Mouse (Mus musculus) thymus, postnatal 36 days (tissue): ENCODE results near the gene Acadl.

Experiments used
- DNase-seq, 2 experiments: peaks; one replicate each; pipeline ENCODE4 v3.0.0; 2022; ENCODE audit warnings: mixed read lengths in 2 of 2

The Acadl gene

DNA sequence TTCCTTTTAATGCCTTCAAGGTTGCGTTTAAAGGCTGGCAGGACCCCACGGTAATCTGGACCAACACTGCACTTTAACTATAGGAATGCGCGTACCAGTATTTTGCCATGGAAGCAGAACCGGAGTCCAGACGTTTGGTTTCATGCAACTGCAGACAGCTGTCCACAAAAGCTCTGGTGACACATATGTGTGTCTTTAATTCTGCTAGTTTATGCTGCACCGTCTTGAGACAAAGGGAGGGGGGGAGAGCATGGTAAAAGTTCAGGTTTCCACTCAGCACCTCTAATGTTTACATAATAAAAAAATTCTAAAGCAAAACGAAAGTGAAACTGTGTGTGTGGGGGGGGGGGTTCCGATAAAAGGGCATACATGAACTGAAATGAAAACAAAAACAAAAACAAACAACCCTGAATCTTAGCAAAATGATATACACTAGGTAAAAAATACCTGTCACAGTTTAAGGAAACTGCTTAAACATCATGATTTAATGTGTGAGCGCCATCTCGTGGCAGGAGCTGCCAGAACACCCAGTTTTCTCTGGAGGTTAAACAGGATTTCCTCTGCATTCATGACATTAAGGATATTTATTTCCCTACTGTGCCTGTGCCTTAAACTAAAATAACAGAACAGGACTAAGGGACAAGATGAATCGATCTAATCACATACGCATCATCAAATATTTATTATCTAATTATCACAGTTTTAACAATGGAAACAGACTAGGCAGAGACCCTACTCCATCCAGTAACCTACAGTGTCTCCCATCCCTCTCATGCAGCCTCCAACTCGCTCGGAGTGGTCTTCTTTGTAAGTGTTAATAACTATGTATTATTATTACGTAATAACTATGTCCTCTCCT is 24.7 kb downstream of the Acadl start:
- DNase-seq, result peak; percentile 75 to 84

- no peak for DNase-seq
These were observed 25.9 kb downstream of the Acadl start for GRCm38 (mm10) chr1:66837207-66837606.

GRCm38 (mm10) chr1:66832636-66833165 is 30.4 kb downstream of the Acadl start:
- DNase-seq, result no peak

DNA sequence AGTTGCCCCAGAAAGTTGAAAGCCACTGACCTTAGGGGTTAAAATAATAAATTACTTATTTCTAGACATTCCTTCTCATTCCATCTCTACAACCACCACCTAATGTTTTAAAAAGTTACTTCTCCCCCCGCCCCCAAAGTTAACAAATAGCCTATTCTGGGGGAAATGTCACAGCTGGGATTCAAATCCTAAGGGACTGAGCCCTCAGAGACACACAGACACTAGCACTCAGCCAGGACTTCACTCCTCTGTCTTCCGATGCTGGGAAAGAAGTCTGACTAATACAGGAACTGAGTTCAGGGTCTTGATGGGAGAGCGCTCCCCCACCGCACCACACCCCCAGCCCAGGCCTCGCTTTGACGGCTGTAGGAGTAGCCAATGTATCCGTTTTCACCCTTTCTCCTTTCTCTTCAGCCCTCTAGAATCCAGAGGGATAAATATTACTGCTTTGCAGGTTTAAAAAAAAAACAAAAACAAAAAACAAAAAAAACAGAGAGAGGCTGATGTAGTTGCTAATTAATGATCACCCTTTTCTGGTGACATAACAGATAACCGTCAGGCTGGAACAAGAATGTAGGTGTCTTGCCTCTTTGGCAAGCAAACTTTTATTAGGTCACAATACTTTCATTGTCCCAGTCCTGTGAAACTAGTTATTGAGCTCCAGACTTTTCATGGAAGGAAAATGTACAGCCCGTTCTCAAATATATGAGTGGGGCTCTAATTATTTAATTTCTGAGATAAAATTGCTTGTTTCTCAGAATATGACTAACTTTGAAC is 31.1 kb downstream of the Acadl start:
- no peak for DNase-seq

DNA sequence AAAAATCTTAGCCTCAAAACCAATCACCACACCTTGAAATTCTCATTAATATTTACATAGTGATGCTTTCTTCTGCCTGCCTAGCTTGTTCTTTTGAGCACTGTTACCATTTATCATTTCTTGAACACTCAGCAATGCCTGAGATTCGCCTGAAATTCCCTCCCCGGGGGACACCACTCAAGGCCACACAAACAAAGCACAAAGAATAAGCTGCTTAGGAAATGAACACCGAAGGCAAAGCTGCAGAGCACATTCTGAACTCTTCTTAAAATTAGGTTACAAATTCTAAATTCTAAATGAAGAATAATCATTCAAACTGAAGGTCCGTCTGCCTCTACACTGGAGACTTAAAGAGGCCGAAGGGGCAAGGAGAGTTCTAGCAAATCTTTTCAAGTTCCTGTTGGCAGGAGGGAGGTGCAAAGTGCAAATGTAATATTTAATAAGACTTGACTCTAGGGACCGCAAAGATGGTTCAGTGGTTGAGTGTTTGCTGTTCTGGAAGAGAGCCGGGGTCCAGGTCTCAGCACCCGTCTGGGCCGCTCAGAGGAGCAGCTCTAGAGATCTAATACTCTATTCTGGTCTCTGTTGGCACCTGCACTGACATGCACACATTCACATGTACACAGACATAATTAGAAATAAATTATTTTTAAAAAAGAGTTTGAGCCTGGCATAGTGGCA is 33.5 kb downstream of the Acadl start:
- no peak for DNase-seq

GRCm38 (mm10) chr1:66821966-66822365 is 41.1 kb downstream of the Acadl start:
- no peak for DNase-seq

- no peak for DNase-seq
These were observed 42.8 kb downstream of the Acadl start for GRCm38 (mm10) chr1:66820241-66820640.

- peak in 1 of 2 experiments; percentile 68 for DNase-seq
These were observed 45.2 kb downstream of the Acadl start for GRCm38 (mm10) chr1:66817865-66818315.

GRCm38 (mm10) chr1:66817453-66817839 is 45.6 kb downstream of the Acadl start, which contains the start of gene Kansl1l:
Gene Kansl1l, minus strand, starts transcription at chr1:66817562.
- peak; percentile 96 for DNase-seq

DNA sequence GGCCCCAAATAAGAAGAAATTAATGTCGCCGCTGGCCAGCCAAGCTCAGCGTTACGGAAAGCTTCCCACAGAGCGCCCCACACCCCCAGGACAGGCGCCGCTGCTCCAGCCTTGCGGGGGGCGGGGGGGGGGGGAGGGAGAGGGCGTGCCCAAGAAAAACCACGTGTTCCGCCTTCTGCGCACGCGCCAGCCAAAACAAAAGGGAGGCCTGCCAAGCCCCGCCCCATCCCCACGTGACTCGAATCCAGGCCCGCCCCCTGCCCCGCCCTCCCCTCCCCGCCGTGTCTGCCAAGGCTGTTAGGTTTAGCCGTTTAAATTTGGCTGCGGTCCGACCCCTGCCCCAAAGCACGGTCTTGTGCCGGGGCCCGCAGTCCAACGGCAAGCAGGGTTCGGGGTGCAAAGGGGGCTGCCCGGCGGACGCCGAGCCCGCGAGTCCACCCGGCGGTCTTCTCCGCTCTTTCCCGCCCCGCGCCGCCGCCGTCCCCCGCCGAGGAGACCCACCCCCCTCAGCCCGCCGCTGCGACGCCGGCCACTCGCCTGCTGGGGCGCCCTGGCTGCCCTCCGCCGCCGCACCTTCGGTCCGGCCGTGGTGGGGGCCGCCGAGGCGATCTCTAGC is 46.1 kb downstream of the Acadl start:
- peak; percentile 90 to 92 for DNase-seq

DNA sequence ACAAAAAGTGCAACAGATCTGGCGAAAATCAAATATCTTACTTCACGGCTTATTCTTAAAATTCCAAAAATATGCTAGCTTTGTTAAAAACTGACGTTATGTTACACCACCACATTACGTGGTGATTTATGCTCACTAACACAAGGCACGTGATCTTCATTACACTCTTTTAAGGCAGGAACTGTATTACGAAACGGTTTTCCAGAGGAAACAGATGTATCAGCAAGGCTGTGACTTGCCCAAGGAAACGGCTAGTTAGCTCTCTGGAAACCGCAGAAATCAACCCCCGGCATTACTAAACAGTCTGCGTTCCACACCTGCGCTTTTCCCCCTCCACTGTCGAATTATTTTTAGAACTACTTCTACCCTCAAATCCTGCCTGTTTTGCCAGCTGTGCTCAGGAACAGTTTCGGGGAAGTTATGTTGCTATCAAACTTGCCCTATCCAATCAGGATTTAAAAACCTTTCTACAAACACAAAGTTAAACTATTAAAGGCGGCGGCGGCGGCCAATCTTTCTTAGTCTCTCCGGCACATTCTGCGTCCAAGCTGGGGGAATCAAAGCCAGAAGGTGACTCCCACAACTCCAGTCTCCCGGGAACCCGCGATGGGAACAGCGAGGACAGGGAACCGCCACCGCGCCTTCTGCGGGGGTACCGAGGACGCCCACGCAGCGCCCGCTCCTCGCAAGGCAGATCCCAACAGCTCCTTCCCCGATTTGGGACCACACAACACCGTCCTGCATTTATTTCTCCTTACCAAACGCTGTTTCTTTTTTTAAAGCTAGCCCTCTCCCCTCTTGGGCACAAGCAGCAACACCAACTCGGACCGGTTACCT is 46.9 kb downstream of the Acadl start:
- DNase-seq, result peak; percentile 63 to 76

GRCm38 (mm10) chr1:66814756-66815155 is 48.3 kb downstream of the Acadl start:
- no peak for DNase-seq

- no peak for DNase-seq
These were observed 49.9 kb downstream of the Acadl start for GRCm38 (mm10) chr1:66813191-66813590.

DNA sequence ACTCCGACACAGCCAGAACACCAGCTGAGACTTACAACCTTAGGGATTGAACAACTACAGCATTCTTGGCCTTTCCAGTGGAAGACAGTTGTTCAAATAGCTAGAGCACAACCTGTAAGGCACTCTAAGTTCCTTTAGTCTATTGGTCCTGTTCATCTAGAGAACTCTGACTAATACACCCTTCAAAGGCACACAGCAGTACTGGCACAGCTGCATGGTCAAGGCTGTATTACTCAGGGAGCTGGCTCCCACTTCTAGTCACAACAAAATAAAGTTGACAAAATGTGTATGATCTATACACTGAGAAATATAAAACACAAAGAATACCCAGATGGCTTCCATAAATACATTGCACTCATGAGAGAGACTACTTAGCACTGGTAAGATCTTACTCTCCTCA is 56.3 kb downstream of the Acadl start:
- DNase-seq, result no peak

GRCm38 (mm10) chr1:66805408-66805807 is 57.7 kb downstream of the Acadl start:
- DNase-seq, result no peak

GRCm38 (mm10) chr1:66804710-66805109 is 58.4 kb downstream of the Acadl start:
- no peak for DNase-seq

GRCm38 (mm10) chr1:66797962-66798361 is 65.1 kb downstream of the Acadl start:
- no peak for DNase-seq

DNA sequence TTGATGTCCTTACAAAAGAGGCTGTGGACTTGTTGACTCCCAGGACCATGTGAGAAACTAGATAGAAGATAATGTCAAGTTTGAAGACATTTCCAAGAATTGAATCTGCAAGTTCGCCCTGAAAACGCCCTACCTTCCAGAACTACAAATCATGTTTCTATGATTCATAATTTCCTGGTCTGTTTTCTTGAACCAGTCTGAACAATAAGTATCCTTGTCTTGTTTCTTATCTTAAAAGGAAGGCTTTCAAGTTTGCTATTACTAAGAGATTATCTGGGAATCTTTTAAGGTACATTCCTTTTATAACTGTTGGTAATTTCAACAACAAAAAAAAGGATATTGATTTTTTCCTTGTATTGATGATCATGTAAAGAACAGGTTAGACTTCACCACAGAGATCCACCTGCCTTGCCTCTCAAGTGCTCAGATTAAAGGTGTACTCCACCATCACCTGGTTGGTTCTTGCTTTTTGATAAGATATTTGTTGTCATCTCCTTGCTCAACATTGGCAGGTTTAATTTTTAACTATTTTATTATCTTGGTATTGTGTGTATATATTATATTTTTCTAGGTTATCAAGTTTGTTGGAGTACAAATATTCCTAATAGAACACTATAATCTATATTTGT is 70.1 kb downstream of the Acadl start:
- DNase-seq, result no peak

DNA sequence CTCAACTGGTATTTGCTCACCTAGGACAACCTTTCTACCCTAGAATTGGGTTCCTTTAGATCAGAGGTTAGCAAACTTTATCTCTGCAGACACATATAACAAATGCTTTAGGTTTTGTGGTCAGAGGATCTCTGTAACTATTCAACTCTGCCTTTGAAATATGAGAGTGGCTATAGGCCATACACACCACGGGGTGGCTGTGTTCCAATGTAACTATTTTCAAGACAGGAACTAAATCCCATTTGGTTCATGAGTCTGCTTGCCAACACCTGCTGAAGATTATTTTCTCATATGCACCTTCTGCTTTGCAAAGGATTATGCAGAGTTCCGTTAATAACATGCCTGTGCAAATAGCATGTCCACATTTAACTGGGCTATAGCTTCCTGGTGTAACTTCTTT is 80.8 kb downstream of the Acadl start:
- DNase-seq, result no peak

GRCm38 (mm10) chr1:66781027-66781426 is 82.0 kb downstream of the Acadl start:
- no peak for DNase-seq
